Mouse (Mus musculus): ENCODE results near the gene Ipo9. TPM values are rescaled to one million over a fixed set of nuclear protein-coding genes. Genes with fewer than 3 reads are reported as not detected.

Ipo9 gene
- polyA plus RNA-seq, 1 experiment from 2014 or later = 176 TPM

DNA sequence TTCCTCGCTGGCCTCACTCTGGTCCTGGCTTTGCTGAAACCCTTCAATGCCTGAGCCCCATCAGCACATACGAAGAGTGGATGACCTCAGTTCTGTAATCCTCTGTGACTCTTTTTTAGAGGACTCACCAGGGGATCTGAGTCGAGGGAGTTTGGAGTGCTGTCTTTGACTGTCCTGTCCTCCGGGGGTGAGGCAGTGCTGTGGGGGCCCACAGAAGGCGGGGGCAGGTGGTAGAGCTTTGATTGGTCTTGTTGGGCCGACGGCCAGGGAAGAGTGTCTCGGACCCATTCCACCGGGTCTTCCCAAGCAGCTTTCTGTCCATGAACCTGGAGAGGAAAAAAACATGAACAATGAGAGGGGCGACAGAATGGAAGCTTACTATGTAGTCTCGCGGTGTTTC is 13.2 kb upstream of the Ipo9 start:
- 90% methylated on average over 12 of the region's 12 CpGs for WGBS
- H3K27ac ChIP-seq (ENCODE audit: low read depth, low read length) = no peak overlapping the region
- no peak overlapping the region for H3K4me3 ChIP-seq (ENCODE audit: low read length)
- no peak overlapping the region for H3K9ac ChIP-seq (ENCODE audit: low read depth, low read length)
- H3K4me1 ChIP-seq (ENCODE audit: control insufficient read depth, insufficient read depth, low read length) = no peaks in the 10 kb centered on the region
- ATAC-seq (ENCODE audit: low FRiP score, low TSS enrichment) = no peak
- no peaks in the 10 kb centered on the region for H3K27me3 ChIP-seq (ENCODE audit: control insufficient read depth, insufficient read depth, low read length)
- H3K9me3 ChIP-seq (ENCODE audit: control insufficient read depth, low read length) = no peaks in the 10 kb centered on the region
- H3K36me3 ChIP-seq (ENCODE audit: control insufficient read depth, insufficient read depth, low read length) = peaks cover 51% of the 10 kb centered on the region
- H3K4me2 ChIP-seq (replicated peaks; ENCODE audit: low read depth, low read length) = no peak overlapping the region

DNA sequence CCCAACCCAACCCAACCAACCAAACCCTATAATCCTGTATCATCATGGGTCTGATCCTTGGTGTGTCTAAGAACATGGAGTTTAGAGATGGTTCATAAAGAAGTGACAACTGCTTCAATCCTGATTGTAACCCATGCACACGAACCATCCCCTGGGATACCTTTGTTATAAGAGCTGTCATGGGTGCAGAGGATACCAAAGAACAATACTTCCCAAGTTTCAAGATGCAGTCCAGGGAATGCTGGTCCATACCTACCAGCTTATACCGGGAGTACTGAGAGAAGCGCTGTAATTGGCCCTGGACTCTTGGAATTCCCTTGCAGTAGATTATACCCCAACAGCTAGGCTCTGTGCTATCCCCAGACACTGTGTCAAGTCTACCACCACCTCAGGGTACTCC is 11.6 kb upstream of the Ipo9 start:
- no peak for ATAC-seq (ENCODE audit: low FRiP score, low TSS enrichment)
- H3K36me3 ChIP-seq (ENCODE audit: control insufficient read depth, insufficient read depth, low read length) = peaks cover 48% of the 10 kb centered on the region
- H3K4me1 ChIP-seq (ENCODE audit: control insufficient read depth, insufficient read depth, low read length) = no peaks in the 10 kb centered on the region
- WGBS = 99% methylated on average over 3 of the region's 3 CpGs
- no peaks in the 10 kb centered on the region for H3K27me3 ChIP-seq (ENCODE audit: control insufficient read depth, insufficient read depth, low read length)
- H3K9ac ChIP-seq (ENCODE audit: low read depth, low read length) = no peak overlapping the region
- no peaks in the 10 kb centered on the region for H3K9me3 ChIP-seq (ENCODE audit: control insufficient read depth, low read length)
- H3K4me2 ChIP-seq (replicated peaks; ENCODE audit: low read depth, low read length) = no peak overlapping the region
- H3K4me3 ChIP-seq (ENCODE audit: low read length) = no peak overlapping the region
- H3K27ac ChIP-seq (ENCODE audit: low read depth, low read length) = no peak overlapping the region

DNA sequence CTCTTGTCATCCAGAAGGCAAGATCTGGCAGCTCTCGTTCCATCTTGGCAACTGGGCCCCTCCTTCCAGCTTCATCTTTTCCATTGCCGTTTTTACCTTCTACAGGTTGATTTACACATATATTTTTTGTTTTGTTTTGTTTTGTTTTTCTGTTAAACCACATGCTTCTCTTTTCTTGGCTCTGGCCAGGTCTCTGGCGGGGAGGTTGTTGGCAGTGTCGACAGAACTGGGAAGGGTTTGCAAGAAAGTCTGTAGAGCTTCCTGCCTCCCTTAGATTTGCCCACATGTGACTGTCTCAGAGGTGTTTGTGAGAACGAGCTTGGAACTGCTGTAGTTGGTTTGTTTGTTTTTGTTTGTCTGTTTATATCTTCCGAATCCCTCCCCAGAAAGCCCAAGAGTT is 10.7 kb upstream of the Ipo9 start:
- Histone ChIP-seq H3K4me2 (replicated peaks; ENCODE audit: low read depth, low read length) (no peak overlapping the region), H3K27ac (ENCODE audit: low read depth, low read length) (no peak overlapping the region), H3K36me3 (ENCODE audit: control insufficient read depth, insufficient read depth, low read length) (peaks cover 48% of the 10 kb centered on the region), H3K9me3 (ENCODE audit: control insufficient read depth, low read length) (no peaks in the 10 kb centered on the region), H3K9ac (ENCODE audit: low read depth, low read length) (no peak overlapping the region), H3K27me3 (ENCODE audit: control insufficient read depth, insufficient read depth, low read length) (no peaks in the 10 kb centered on the region), H3K4me3 (ENCODE audit: low read length) (no peak overlapping the region), H3K4me1 (ENCODE audit: control insufficient read depth, insufficient read depth, low read length) (no peaks in the 10 kb centered on the region)
- ATAC-seq (ENCODE audit: low FRiP score, low TSS enrichment) = no peak
- WGBS = 89% methylated on average over 6 of the region's 6 CpGs

DNA sequence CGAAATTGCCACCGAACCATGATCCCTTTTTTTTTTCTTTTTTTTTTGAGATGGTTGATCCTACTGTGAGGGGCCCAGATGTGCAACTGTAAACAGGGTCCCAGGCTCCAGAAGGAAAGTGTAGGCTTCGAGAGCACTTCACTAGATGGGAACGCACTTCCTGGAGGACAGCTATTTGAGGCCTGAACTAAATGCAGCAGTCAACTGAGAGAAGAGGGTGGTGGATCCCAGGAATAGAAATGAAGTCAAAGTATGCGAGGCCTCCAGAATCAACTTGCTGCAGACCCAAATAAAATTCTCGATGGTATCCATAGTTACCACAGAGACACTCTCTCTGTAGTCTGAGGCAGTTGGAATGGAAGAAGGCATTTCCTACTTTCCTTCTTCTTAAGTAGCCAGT is 8.5 kb upstream of the Ipo9 start:
- H3K9ac ChIP-seq (ENCODE audit: low read depth, low read length) = no peak overlapping the region
- 0 out of 2 replicates have a peak, but pooled peaks cover 2% of the 10 kb centered on the region for H3K4me1 ChIP-seq (ENCODE audit: control insufficient read depth, insufficient read depth, low read length)
- no peak overlapping the region for H3K4me3 ChIP-seq (ENCODE audit: low read length)
- no peak overlapping the region for H3K4me2 ChIP-seq (replicated peaks; ENCODE audit: low read depth, low read length)
- H3K9me3 ChIP-seq (ENCODE audit: control insufficient read depth, low read length) = no peaks in the 10 kb centered on the region
- 97% methylated on average over 6 of the region's 6 CpGs for whole genome bisulfite sequencing
- H3K27ac ChIP-seq (ENCODE audit: low read depth, low read length) = no peak overlapping the region
- ATAC-seq (ENCODE audit: low FRiP score, low TSS enrichment) = no peak
- H3K36me3 ChIP-seq (ENCODE audit: control insufficient read depth, insufficient read depth, low read length) = peaks cover 44% of the 10 kb centered on the region
- H3K27me3 ChIP-seq (ENCODE audit: control insufficient read depth, insufficient read depth, low read length) = no peaks in the 10 kb centered on the region

DNA sequence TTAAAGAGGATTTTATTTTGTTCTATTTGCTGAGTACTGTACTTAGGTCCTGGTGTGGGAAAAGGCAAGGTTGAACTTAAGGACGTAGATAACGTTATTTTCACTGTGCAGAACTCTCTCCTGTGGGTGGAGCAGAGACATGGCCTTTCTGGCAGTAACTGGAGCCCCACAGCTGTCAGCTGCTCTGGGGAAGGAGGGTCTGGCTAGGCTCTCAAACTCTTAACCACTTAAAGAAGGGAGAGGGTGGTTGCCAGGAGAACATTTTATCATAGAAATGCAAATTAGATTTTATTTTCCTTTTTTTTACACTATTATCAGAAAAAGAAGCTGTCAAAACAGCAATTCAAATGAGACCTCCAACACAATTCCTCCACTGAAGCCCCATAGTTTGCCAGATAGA is 5.5 kb upstream of the Ipo9 start:
- 24% methylated on average over 2 of the region's 2 CpGs for WGBS
- no peak for ATAC-seq (ENCODE audit: low FRiP score, low TSS enrichment)

DNA sequence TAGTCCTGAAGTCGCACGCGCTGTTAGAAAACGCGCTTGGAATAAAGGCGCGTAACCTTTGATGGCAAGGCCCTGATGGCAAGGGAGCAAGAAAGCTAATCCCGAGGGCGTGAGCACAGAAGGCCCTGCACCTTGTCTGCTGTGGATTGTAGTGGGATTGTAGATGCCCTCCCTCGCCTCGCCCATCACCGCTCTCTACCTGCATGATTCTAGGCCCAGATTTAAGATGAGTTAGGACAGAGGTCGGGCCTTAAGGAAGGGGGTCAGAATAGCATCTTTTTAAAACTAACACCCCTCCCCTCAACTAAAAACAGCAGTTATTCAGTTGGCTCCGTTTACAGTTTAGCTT is 344 bp upstream of the Ipo9 start:
- H3K4me1 ChIP-seq (ENCODE audit: control insufficient read depth, insufficient read depth, low read length) = peaks cover 11% of the 10 kb centered on the region

More for the DNA sequence above, 5.5 kb upstream of the Ipo9 start:
- H3K4me2 ChIP-seq (replicated peaks; ENCODE audit: low read depth, low read length) = no peak overlapping the region
- peaks cover 5% of the 10 kb centered on the region; the same call in 1 of the 2 replicates for H3K4me1 ChIP-seq (ENCODE audit: control insufficient read depth, insufficient read depth, low read length)
- no peaks in the 10 kb centered on the region for H3K9me3 ChIP-seq (ENCODE audit: control insufficient read depth, low read length)
- no peak overlapping the region for H3K4me3 ChIP-seq (ENCODE audit: low read length)
- peaks cover 16% of the 10 kb centered on the region; the same call in 1 of the 2 replicates for H3K36me3 ChIP-seq (ENCODE audit: control insufficient read depth, insufficient read depth, low read length)
- H3K9ac ChIP-seq (ENCODE audit: low read depth, low read length) = no peak overlapping the region
- H3K27me3 ChIP-seq (ENCODE audit: control insufficient read depth, insufficient read depth, low read length) = no peaks in the 10 kb centered on the region
- no peak overlapping the region for H3K27ac ChIP-seq (ENCODE audit: low read depth, low read length)

DNA sequence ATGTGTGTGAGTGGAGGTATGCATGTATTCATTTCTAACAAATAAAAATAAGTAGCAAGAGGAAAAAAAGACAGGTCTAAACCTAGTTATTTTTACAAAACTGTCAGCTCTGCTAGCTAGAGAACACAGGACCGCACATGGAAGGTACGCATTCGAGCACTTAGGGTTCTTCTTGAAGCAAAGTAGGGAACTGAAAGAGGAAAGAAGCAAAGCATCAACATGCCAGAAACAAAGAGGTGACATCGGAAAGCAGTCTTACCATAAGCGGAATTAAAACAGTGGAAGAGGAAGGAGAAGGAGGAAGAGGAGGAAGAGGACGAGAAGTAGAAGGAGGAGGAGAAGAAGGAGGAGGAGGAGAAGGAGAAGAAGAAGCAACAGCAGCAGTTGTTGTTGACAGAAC is 2.9 kb downstream of the Ipo9 start:
- H3K4me3 ChIP-seq (ENCODE audit: low read length) = no peak overlapping the region
- 89% methylated on average over 6 of the region's 6 CpGs for WGBS
- peaks cover 35% of the 10 kb centered on the region for H3K36me3 ChIP-seq (ENCODE audit: control insufficient read depth, insufficient read depth, low read length)
- ATAC-seq (ENCODE audit: low FRiP score, low TSS enrichment) = no peak
- H3K4me1 ChIP-seq (ENCODE audit: control insufficient read depth, insufficient read depth, low read length) = peaks cover 9% of the 10 kb centered on the region
- no peaks in the 10 kb centered on the region for H3K27me3 ChIP-seq (ENCODE audit: control insufficient read depth, insufficient read depth, low read length)
- H3K9ac ChIP-seq (ENCODE audit: low read depth, low read length) = no peak overlapping the region
- no peaks in the 10 kb centered on the region for H3K9me3 ChIP-seq (ENCODE audit: control insufficient read depth, low read length)
- no peak overlapping the region for H3K27ac ChIP-seq (ENCODE audit: low read depth, low read length)
- H3K4me2 ChIP-seq (replicated peaks; ENCODE audit: low read depth, low read length) = no peak overlapping the region

More for the DNA sequence above, 344 bp upstream of the Ipo9 start:
- H3K4me3 ChIP-seq (ENCODE audit: low read length) = peak overlapping the region; percentile 69
- no peaks in the 10 kb centered on the region for H3K9me3 ChIP-seq (ENCODE audit: control insufficient read depth, low read length)
- ATAC-seq (ENCODE audit: low FRiP score, low TSS enrichment) = peak; percentile 58
- no peaks in the 10 kb centered on the region for H3K27me3 ChIP-seq (ENCODE audit: control insufficient read depth, insufficient read depth, low read length)
- H3K27ac ChIP-seq (ENCODE audit: low read depth, low read length) = peak overlapping the region; percentile 68; the same call in 1 of the 2 replicates
- peak overlapping the region; percentile 72 for H3K9ac ChIP-seq (ENCODE audit: low read depth, low read length)
- peaks cover 14% of the 10 kb centered on the region for H3K36me3 ChIP-seq (ENCODE audit: control insufficient read depth, insufficient read depth, low read length)
- WGBS = 2% methylated on average over 14 of the region's 14 CpGs
- peak overlapping the region; percentile 62 for H3K4me2 ChIP-seq (replicated peaks; ENCODE audit: low read depth, low read length)

DNA sequence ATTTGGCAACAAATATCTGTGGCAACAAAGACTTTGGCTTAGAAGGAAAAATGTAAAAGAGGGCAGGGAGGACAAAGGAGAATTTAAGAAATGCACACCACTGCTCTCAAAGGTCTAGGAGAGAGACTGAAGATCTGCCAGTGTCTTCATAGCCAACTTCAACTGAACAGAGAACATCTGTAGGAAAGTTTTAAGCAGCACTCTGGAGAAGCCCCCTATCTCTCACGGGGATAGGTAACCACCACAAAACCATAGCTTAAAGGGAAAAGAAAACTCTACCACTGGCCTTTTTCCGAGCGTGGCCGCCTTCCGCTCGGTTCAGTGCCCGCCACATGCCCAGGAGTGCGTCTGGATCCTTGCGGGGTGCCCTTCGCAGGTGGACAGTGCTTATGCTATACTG is 3.7 kb downstream of the Ipo9 start:
- no peak for ATAC-seq (ENCODE audit: low FRiP score, low TSS enrichment)
- 89% methylated on average over 10 of the region's 10 CpGs for WGBS
- no peak overlapping the region for H3K27ac ChIP-seq (ENCODE audit: low read depth, low read length)

DNA sequence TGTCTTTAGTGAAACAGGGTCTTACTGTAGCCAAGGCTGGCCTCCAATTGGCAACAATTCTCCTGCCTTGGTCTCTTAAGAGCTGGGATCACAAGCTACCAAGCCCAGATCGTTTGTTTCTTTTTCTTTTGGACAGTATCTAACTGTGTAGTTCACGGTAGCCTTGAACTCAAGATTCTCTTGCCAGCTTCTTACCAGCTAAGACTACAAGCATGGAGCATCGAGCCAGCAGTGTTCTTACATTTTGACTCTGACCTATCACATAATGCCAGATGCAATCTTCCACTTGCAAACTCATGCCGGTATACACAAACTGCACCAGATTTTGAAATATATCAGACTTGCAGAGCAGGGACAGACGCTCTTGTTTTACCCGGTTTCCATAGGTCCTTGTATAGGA is 7.5 kb downstream of the Ipo9 start:
- WGBS = 96% methylated on average over 6 of the region's 6 CpGs
- H3K9ac ChIP-seq (ENCODE audit: low read depth, low read length) = no peak overlapping the region
- H3K4me3 ChIP-seq (ENCODE audit: low read length) = no peak overlapping the region
- no peak overlapping the region for H3K27ac ChIP-seq (ENCODE audit: low read depth, low read length)
- no peak for ATAC-seq (ENCODE audit: low FRiP score, low TSS enrichment)
- H3K9me3 ChIP-seq (ENCODE audit: control insufficient read depth, low read length) = no peaks in the 10 kb centered on the region
- no peaks in the 10 kb centered on the region for H3K27me3 ChIP-seq (ENCODE audit: control insufficient read depth, insufficient read depth, low read length)
- peaks cover under 1% of the 10 kb centered on the region for H3K4me1 ChIP-seq (ENCODE audit: control insufficient read depth, insufficient read depth, low read length)
- H3K36me3 ChIP-seq (ENCODE audit: control insufficient read depth, insufficient read depth, low read length) = peaks cover 60% of the 10 kb centered on the region
- H3K4me2 ChIP-seq (replicated peaks; ENCODE audit: low read depth, low read length) = no peak overlapping the region

More for the DNA sequence above, 3.7 kb downstream of the Ipo9 start:
- Histone ChIP-seq H3K9me3 (ENCODE audit: control insufficient read depth, low read length) (no peaks in the 10 kb centered on the region), H3K4me3 (ENCODE audit: low read length) (no peak overlapping the region), H3K36me3 (ENCODE audit: control insufficient read depth, insufficient read depth, low read length) (peaks cover 35% of the 10 kb centered on the region), H3K4me2 (replicated peaks; ENCODE audit: low read depth, low read length) (no peak overlapping the region), H3K9ac (ENCODE audit: low read depth, low read length) (no peak overlapping the region), H3K4me1 (ENCODE audit: control insufficient read depth, insufficient read depth, low read length) (peaks cover 9% of the 10 kb centered on the region), H3K27me3 (ENCODE audit: control insufficient read depth, insufficient read depth, low read length) (no peaks in the 10 kb centered on the region)

DNA sequence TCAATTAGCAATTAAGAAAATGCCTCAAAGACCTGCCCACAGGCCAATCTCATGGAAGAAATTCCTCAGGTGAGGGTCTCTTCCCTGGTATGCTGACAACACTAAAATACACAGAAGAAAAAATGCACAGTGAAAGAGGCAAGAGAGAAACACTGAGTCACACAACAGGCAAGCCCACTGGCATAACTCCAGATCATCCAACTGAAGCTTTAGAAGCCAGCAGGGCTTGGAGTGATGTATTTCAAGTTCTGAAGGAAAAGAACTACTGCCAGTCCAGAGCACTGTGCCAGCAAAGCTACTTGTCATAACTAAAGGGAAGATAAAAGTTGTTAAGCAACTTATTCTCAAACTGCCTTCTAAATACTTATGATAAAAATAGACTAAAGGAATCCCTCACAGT is 16.3 kb downstream of the Ipo9 start:
- Histone ChIP-seq H3K4me3 (ENCODE audit: low read length) (no peak overlapping the region), H3K9ac (ENCODE audit: low read depth, low read length) (no peak overlapping the region), H3K36me3 (ENCODE audit: control insufficient read depth, insufficient read depth, low read length) (peaks cover 93% of the 10 kb centered on the region), H3K9me3 (ENCODE audit: control insufficient read depth, low read length) (no peaks in the 10 kb centered on the region), H3K4me1 (ENCODE audit: control insufficient read depth, insufficient read depth, low read length) (no peaks in the 10 kb centered on the region), H3K27ac (ENCODE audit: low read depth, low read length) (no peak overlapping the region), H3K27me3 (ENCODE audit: control insufficient read depth, insufficient read depth, low read length) (no peaks in the 10 kb centered on the region), H3K4me2 (replicated peaks; ENCODE audit: low read depth, low read length) (no peak overlapping the region)
- no peak for ATAC-seq (ENCODE audit: low FRiP score, low TSS enrichment)
